Mouse (Mus musculus): Measurements from ENCODE around the gene Cul9.

DNA sequence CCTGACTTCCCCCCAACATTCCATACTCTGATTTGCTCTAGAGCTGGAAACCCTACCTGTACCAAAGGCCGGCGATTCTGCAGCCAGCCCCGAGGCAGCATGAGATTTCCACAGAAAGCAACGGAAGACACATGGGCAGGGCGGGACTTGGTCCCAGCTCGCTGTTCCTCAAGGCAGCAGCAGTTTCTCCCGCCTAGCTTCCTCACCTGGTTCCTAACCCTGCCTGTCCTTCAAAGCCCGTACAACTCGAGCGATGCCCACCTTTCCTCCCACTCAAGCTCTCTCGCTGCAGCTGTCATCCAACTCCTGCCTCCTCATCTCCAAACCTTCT lies 8.4 kb upstream of the Cul9 start:
- TF ChIP-seq GATA1 (IDR thresholded peaks at IDR 0.05; ENCODE audit: borderline replicate concordance, low read length) (no peak), FLI1 (IDR thresholded peaks at IDR 0.05; ENCODE audit: low read length) (no peak)
